Mouse (Mus musculus) hindbrain, embryonic 13.5 days (tissue): ENCODE results near the gene Brap. TPM values are rescaled to one million over a fixed set of nuclear protein-coding genes. Genes with fewer than 3 reads are reported as not detected.
"Not testable (repeated sequence)": the region's sequence is repeated elsewhere in the genome, so short reads cannot be mapped to it uniquely, and the experiment has no call there.

Experiments
- ATAC-seq: fragments of 200-750 bp; cut with Nextera tagmentation; 2 replicates; pipeline ENCODE4 v1.8.0; 2017; ENCODE audit warnings: moderate TSS enrichment; ENCODE audit not compliant: low FRiP score
- H3K27ac ChIP-seq: fragments of 300-500 bp; sonication (generic); 2 replicates; pipeline ENCODE4 v1.5.1; 2015; ENCODE audit warnings: inconsistent platforms, mild to moderate bottlenecking, moderate library complexity
- H3K27me3 ChIP-seq: fragments of 300-500 bp; sonication (generic); 2 replicates; pipeline ENCODE4 v1.6.1; 2015; ENCODE audit warnings: mild to moderate bottlenecking, inconsistent platforms
- H3K36me3 ChIP-seq: fragments of 300-500 bp; sonication (generic); 2 replicates; pipeline ENCODE4 v1.6.1; 2015; ENCODE audit warnings: mild to moderate bottlenecking, inconsistent platforms
- H3K4me1 ChIP-seq: fragments of 300-500 bp; sonication (generic); replicated peaks from 2 replicates; pipeline ENCODE4 v1.6.1; 2015; ENCODE audit warnings: inconsistent platforms
- H3K4me2 ChIP-seq: fragments of 300-500 bp; sonication (generic); 2 replicates; pipeline ENCODE4 v1.6.1; 2015; ENCODE audit warnings: inconsistent platforms, mild to moderate bottlenecking, moderate library complexity
- H3K4me3 ChIP-seq: fragments of 300-500 bp; sonication (generic); 2 replicates; pipeline ENCODE4 v1.5.1; 2015; ENCODE audit warnings: mild to moderate bottlenecking, inconsistent platforms
- H3K9ac ChIP-seq: fragments of 300-500 bp; sonication (generic); 2 replicates; pipeline ENCODE4 v1.6.1; 2015; ENCODE audit warnings: mild to moderate bottlenecking, inconsistent platforms
- H3K9me3 ChIP-seq: fragments of 300-500 bp; sonication (generic); 2 replicates; pipeline ENCODE4 v1.6.1; 2016; ENCODE audit warnings: inconsistent platforms
- WGBS: fragments of 180-500 bp; shearing (Covaris S2); methylation state at CpG from one replicate; pipeline ENCODE4 v1.1.7; 2015; 5-methylcytosine and 5-hydroxymethylcytosine counted together
- polyA plus RNA-seq: library from polyadenylated mRNA; unstranded; fragments of >200 nt; fragmentation: Nextera tagmentation; extraction: Ambion mirVana; gene quantifications from 2 replicates; pipeline ENCODE4 v1.2.1, GENCODE M21; 2015

Gene Brap
- 44.3 and 44.5 TPM in 2 replicates for polyA plus RNA-seq

DNA sequence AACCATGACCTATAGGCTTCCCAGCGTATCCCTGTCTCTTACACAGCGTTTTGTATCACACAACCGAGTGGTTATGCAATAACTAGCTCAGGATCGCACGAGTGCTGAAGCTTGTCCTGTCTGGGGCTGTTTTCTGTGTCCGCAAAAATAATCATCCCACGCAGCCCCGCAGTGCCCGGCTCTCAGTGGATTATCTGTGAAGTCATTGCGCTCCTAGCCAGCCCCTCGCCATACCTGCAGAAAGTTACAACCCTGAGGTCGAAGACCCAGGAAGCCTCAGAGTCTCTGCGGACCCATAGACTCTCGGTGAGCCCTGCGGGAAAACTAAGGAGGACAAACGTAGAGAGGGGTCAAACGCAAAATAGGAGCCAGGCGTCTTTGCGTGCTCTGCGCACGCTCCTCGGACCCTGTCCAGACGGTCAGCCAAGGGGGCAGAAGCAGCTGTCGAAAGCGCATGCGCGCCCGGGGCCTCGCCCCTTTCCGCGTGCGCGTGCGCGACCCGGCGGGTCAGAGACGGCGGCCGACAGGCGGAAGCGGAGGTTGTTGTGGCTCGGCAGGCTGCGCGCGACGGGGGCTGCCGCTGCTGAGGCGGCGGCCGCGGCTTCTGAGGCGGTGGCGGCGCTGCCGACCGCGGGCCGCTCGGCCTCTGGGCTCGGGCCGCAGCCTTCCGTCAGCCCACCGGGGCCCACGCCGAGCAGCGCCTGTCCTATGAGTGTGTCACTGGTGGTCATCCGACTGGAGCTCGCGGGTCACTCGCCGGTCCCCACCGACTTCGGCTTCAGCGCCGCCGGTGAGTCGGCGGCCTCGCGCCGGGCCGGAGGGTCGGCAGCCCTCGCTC, at the start of gene Brap, which contains the start of gene Acad10:
Gene Brap, plus strand, starts transcription at position 505 of the 838 bp plus-strand sequence.
Gene Acad10, minus strand, starts transcription at position 456 of the 838 bp plus-strand sequence.
- H3K36me3 ChIP-seq = peaks cover 24% of the 10 kb centered on the region
- no peaks in the 10 kb centered on the region for H3K9me3 ChIP-seq
- peaks cover 26% of the 10 kb centered on the region for H3K4me1 ChIP-seq
- peak within 1 kb of the TSS; percentile 98 for H3K9ac ChIP-seq
- H3K27ac ChIP-seq = peak within 1 kb of the TSS; percentile 81
- peak within 1 kb of the TSS; percentile 85 for H3K4me2 ChIP-seq
- no peaks in the 10 kb centered on the region for H3K27me3 ChIP-seq
- peak within 1 kb of the TSS; percentile 97 for H3K4me3 ChIP-seq
- peak; percentile 83 for ATAC-seq
- WGBS = 2% methylated on average over 69 of the region's 85 CpGs

DNA sequence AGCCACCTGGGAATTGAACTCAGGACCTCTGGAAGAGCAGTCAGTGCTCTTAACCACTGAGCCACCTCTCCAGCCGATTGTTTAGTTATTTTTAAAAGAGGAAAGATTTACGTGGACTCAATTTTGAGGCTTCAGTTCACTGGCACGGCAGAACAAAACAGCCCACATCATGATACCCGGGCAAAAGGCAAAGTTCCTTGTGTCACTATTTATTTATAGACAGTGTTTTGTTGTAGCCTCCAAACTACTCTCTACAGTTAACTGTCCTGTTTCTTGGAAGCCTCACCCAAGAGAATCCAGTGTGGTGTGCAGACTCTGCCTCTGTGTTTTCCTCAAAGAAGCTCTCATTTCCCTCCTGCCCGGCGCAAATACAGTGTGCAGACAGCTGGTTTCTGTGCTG, 48.3 kb upstream of the Brap start:
- no peaks in the 10 kb centered on the region for H3K4me1 ChIP-seq
- 87% methylated on average over 6 of the region's 6 CpGs for WGBS
- H3K4me3 ChIP-seq = no peak overlapping the region
- ATAC-seq = no peak
- no peaks in the 10 kb centered on the region for H3K9me3 ChIP-seq
- H3K27ac ChIP-seq = no peak overlapping the region
- H3K9ac ChIP-seq = no peak overlapping the region
- no peaks in the 10 kb centered on the region for H3K36me3 ChIP-seq
- H3K27me3 ChIP-seq = no peaks in the 10 kb centered on the region
- no peak overlapping the region for H3K4me2 ChIP-seq

DNA sequence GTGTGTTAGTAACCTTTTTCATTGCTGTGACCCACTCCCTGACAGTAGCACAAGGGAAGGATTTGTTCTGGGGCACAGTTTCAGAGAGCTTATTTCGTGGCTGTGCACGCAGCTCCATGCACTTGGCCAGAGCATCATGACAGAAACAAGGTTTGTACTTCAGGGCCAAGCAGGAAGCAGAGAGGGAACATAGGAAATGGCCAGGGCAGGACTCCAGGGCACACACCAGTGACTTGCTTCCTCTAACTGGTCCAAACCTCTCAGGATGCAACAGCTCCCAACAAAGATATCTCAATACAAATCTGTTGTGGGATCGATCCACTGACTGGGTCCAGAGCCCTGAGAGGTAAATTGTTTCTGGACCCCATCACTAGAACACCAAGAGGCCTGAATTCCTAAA, 45.4 kb upstream of the Brap start:
- not testable (repeated sequence) for H3K4me3 ChIP-seq, H3K9ac ChIP-seq, ATAC-seq, H3K4me2 ChIP-seq, H3K27me3 ChIP-seq, H3K36me3 ChIP-seq, H3K9me3 ChIP-seq, H3K27ac ChIP-seq
- H3K4me1 ChIP-seq = peaks cover 12% of the 10 kb centered on the region
- 83% methylated on average over 3 of the region's 3 CpGs for WGBS

DNA sequence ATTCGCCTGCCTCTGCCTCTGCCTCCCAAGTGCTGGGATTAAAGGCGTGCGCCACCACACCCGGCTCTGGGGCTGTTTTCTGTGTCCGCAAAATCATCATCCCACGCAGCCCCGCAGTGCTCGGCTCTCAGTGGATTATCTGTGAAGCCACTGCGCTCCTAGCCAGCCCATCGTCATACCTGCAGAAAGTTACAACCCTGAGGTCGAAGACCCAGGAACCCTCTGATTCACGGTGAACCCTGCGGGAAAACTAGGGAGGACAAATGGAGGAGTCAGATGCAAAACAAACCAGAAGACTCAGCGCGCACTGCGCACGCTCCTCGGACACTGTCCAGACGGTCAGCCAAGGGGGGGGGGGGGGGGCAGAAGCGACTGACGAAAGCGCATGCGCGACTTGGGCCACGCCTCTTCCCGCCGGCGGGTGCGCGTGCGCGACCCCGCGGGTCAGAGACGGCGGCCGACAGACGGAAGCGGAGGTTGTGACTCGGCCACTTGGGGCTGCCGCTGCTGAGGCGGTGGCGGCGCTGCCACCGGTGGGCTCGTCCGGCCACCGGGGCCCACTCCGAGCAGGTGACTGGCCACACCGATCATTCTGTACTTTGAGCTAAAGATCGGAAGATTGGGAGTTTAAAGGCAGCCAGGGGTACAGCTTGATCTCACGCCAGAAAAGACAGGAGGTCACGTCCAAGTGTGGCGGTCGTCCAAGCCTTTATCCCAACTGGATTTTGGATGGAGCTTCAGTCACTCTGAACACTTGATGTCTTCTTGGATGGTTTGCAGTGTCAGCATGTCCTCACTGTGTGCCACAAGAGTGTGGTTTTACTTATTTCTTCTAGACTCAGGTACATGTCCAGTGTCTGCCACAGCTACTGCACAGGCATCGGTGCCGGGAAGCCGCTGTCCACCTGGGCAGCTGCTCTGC, 41.5 kb upstream of the Brap start, which contains the start of gene Acad12:
Gene Acad12, minus strand, starts transcription at position 347 of the 922 bp plus-strand sequence.
- under 1% methylated on average over 46 of the region's 58 CpGs for WGBS
- H3K4me1 ChIP-seq = peaks cover 19% of the 10 kb centered on the region
- peak; percentile 82 for ATAC-seq
- peak within 1 kb of the TSS; percentile 80 for H3K27ac ChIP-seq
- H3K27me3 ChIP-seq = no peaks in the 10 kb centered on the region
- H3K36me3 ChIP-seq = no peaks in the 10 kb centered on the region
- peak within 1 kb of the TSS; percentile 86 for H3K9ac ChIP-seq
- no peaks in the 10 kb centered on the region for H3K9me3 ChIP-seq
- H3K4me3 ChIP-seq = peak within 1 kb of the TSS; percentile 75
- H3K4me2 ChIP-seq = peak within 1 kb of the TSS; percentile 89

DNA sequence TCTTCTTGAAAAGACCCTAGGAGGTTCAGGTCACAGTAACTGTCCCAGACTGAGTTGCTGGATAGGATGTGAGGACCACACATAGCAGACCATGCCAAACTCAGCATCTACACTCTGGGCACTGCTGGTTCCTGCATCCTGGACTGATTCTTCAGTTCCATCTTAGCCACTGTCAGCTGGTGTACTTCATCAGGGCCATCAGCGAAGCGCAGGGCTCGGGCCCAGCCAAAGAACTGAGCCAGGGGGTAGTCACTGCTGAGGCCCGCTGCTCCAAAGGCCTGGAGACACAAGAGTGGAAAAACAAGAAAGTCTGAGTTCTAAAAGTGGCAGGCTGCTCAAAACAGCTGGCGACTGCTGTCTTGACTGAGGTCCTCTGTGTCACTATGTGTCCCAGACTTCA, 39.3 kb upstream of the Brap start:
- Histone ChIP-seq H3K4me3 (no peak overlapping the region), H3K9ac (no peak overlapping the region)
- ATAC-seq = no peak

DNA sequence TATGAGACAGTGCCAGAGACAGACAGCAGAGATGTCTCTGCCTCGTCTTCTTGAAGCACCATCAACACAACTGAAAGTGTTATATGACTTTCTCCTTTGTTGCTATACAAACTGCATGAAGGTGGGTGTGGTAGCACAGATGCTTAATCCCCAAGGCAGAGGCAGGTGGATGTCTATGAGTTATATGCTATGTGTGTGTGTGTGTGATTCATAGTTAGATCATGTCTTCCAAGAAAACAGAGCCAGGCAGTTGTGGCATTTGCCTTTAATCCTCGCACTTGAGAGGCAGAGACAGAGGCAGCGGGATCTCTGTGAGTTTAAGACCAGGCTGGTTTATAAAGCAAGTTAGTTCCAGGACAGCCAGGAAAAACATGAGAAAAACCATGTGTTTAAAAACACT, 37.1 kb upstream of the Brap start:
- Histone ChIP-seq H3K36me3 (no peaks in the 10 kb centered on the region), H3K9ac (no peak overlapping the region), H3K4me3 (no peak overlapping the region), H3K4me2 (no peak overlapping the region), H3K4me1 (peaks cover 14% of the 10 kb centered on the region), H3K27ac (no peak overlapping the region), H3K27me3 (no peaks in the 10 kb centered on the region), H3K9me3 (no peaks in the 10 kb centered on the region)
- 91% methylated on average over 3 of the region's 3 CpGs for whole genome bisulfite sequencing
- ATAC-seq = no peak

More for the DNA sequence above, 39.3 kb upstream of the Brap start:
- Histone ChIP-seq H3K9me3 (no peaks in the 10 kb centered on the region), H3K4me2 (no peak overlapping the region), H3K27me3 (no peaks in the 10 kb centered on the region), H3K4me1 (peaks cover 19% of the 10 kb centered on the region), H3K27ac (no peak overlapping the region), H3K36me3 (no peaks in the 10 kb centered on the region)
- whole genome bisulfite sequencing = 97% methylated on average over 5 of the region's 5 CpGs

DNA sequence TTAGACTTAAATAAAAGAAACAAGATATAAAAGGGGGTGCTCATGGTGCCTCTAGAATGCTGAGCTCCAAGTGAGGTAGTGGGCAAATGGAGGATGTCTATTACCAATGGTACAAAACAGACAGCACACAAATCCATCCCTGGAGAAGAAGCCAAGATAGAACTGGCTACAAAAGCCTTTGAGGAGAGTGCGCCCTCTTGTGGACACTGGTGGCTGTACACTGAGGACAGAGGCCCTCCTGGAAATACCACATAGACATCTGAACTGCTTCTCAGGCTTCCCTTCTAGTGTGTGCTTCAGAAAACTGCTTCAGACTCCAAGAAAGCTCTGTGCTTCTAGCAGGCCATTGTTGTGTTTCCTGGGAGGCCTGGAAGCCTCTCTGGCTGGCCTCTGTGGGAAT, 32.5 kb upstream of the Brap start:
- no peaks in the 10 kb centered on the region for H3K27me3 ChIP-seq
- H3K9me3 ChIP-seq = no peaks in the 10 kb centered on the region
- H3K4me1 ChIP-seq = peaks cover under 1% of the 10 kb centered on the region; the same call in 1 of the 2 replicates
- H3K4me2 ChIP-seq = no peak overlapping the region
- H3K4me3 ChIP-seq = no peak overlapping the region
- H3K36me3 ChIP-seq = no peaks in the 10 kb centered on the region
- ATAC-seq = no peak
- no peak overlapping the region for H3K9ac ChIP-seq
- 0% methylated on average over 1 of the region's 1 CpGs for WGBS
- H3K27ac ChIP-seq = no peak overlapping the region

DNA sequence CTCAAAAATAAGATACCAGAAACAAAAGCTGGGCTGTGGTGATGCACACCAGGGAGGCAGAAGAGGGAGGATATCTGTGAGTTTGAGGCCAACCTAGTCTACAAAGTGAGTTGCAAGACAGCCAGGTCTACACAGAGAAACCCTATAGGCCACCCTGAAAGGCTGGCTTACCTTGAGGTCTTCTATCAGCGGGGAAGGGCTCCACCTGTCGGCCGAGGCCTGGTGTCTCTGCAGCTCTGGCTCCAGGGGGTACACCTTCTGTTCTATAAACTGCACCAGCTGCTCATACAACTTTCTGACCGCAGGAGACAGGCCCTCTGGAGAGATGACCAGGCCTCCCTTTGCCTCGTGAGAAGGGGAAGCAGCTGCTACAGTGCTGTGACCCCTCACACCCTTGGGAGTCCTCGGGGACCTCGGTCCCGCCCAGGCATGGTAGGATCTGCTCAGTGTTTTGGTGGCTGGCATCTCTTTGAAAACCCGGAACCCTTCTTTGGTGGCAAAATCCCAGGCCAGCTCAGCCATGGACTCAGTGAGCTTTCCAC, 29.2 kb upstream of the Brap start:
- WGBS = 62% methylated on average over 9 of the region's 9 CpGs
- H3K36me3 ChIP-seq, H3K9ac ChIP-seq, H3K4me1 ChIP-seq, H3K9me3 ChIP-seq, ATAC-seq, H3K4me3 ChIP-seq, H3K27ac ChIP-seq, H3K27me3 ChIP-seq, H3K4me2 ChIP-seq: not testable (repeated sequence)

DNA sequence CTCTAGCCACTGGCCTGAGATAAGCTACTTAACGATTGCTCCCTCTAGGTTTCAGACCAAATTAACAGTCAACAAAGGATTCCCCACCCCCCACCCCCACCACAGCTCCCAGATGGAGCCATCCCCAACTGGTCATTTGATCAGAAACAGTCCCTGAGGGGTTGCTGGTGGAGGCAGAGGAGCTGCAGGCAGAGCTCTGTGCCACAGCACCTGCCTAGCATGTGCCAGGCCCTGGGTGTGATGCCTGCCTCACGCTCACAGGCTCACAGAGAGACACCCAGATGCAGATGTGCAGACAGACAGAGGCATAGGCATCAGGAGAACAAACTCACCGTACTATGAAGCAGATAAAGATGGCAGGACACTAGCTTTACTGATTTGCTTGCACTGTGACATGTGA, 27.6 kb upstream of the Brap start:
- Histone ChIP-seq H3K36me3 (no peaks in the 10 kb centered on the region), H3K4me2 (no peak overlapping the region), H3K4me3 (no peak overlapping the region), H3K9ac (no peak overlapping the region), H3K27ac (no peak overlapping the region), H3K9me3 (no peaks in the 10 kb centered on the region), H3K4me1 (peaks cover 4% of the 10 kb centered on the region; the same call in 1 of the 2 replicates), H3K27me3 (no peaks in the 10 kb centered on the region)
- ATAC-seq = no peak
- 38% methylated on average over 3 of the region's 3 CpGs for WGBS

DNA sequence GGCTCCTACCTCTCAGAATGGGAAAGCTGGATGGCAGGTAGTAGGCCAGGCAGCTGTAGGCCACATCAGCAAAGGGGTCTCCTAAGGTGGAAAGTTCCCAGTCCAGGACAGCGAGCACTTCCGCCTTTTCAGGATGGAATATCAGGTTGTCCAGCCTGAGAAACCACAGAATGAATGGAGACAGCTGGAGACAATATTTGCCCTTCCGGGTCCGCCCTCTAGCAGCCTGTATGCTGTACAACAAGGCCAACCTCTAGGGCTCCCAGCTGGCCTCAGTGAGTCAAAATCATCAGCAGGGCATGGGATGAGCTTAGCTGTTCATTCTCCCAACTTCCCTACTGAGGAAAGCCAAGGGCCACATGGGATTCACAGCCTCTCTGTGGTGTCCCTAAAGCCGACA, 25.7 kb upstream of the Brap start:
- H3K27ac ChIP-seq = no peak overlapping the region
- H3K27me3 ChIP-seq = no peaks in the 10 kb centered on the region
- no peak overlapping the region for H3K4me2 ChIP-seq
- H3K4me3 ChIP-seq = no peak overlapping the region
- no peak overlapping the region for H3K9ac ChIP-seq
- ATAC-seq = no peak
- WGBS = 93% methylated on average over 5 of the region's 5 CpGs
- H3K4me1 ChIP-seq = peaks cover 4% of the 10 kb centered on the region; the same call in 1 of the 2 replicates
- no peaks in the 10 kb centered on the region for H3K9me3 ChIP-seq
- no peaks in the 10 kb centered on the region for H3K36me3 ChIP-seq

DNA sequence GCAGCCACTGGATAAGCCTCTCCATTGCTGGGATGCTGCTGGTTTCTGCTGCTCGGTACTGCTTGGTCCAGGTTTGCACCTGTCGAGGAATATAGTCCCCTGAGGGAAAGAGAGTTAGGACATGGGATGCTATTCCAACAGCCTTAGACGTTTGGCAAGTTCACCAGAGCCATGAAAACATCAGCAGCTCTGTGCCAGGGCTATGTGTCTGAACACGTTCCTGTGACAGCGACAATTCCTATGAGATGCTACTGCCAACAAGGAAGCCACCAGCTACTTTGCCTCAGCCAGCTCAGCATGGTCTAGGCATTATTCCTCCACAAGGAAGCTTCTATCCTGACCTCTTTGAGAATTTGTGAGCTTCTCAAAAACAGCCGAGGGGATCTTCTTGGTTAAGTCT, 23.1 kb upstream of the Brap start:
- H3K9ac ChIP-seq = no peak overlapping the region
- H3K9me3 ChIP-seq = no peaks in the 10 kb centered on the region
- H3K36me3 ChIP-seq = no peaks in the 10 kb centered on the region
- no peak overlapping the region for H3K27ac ChIP-seq
- no peak overlapping the region for H3K4me3 ChIP-seq
- no peaks in the 10 kb centered on the region for H3K27me3 ChIP-seq
- H3K4me1 ChIP-seq = peaks cover 4% of the 10 kb centered on the region; the same call in 1 of the 2 replicates
- no peak overlapping the region for H3K4me2 ChIP-seq
- no peak for ATAC-seq
- WGBS = 91% methylated on average over 6 of the region's 6 CpGs

DNA sequence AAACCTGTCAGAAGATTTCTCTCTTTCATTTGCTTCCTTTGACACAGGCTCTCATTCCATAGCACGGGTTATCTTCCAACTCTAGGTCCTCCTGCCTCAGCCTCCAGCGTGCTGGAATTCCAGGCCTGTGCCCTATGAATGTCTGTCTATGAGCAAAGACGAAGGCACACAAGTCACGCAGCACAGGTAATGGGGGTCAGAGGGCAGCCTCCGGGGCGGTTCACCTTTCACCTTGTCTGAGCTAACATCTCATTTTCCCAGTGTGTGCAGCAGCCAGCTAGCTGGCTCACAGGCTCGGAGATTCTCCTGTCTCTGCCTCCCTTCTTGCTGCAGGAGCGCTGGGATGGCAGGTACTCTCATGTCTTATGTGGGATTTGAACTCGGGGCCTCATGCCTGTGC, 20.8 kb upstream of the Brap start:
- Histone ChIP-seq H3K27ac (no peak overlapping the region), H3K36me3 (no peaks in the 10 kb centered on the region), H3K4me1 (no peaks in the 10 kb centered on the region), H3K9ac (no peak overlapping the region), H3K4me2 (no peak overlapping the region), H3K9me3 (no peaks in the 10 kb centered on the region), H3K27me3 (no peaks in the 10 kb centered on the region), H3K4me3 (no peak overlapping the region)
- WGBS = 89% methylated on average over 9 of the region's 9 CpGs
- no peak for ATAC-seq
